Mouse (Mus musculus) cerebellum, postnatal 25 days (tissue): ENCODE measurements at regions not wholly inside any gene's neighbourhood (a gene's known extent, or its start where the extent isn't known, plus 50 kb on each side); places are given as distances from the start of the nearest gene placed in this dataset.

Source experiments
- DNase-seq, 2 experiments: peaks; one replicate each; pipeline ENCODE4 v3.0.0; 2021; ENCODE audit warnings: mixed read lengths in 2 of 2

- DNase-seq = no peak
These were observed 474.2 kb upstream of the A1bg start for GRCm38 (mm10) chr15:61397061-61397460.

- DNase-seq = no peak
These were observed 472.5 kb upstream of the A1bg start for GRCm38 (mm10) chr15:61395296-61395826.

GRCm38 (mm10) chr15:61380666-61381065 is 457.9 kb upstream of the A1bg start:
- no peak for DNase-seq

DNA sequence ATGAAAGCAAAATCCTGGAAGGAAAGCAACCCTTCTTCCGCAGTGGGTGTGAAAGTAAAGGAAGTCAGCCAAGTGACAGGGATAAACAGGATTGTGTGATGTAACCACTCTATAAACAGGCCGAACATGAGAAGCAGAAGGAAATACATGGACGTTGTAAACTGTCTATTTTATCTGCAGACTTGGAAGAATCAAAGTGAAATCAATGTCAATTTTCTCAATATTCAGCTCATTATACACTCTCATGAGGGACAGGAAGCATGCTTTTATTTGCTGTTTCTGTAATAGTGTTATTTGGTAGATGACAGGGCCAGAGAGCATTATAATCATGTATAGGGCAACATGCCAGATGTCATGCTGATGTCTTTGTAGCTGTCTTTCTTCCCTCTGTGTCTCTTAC is 443.5 kb upstream of the A1bg start:
- DNase-seq = peak in 1 of 2 experiments; percentile 3

DNA sequence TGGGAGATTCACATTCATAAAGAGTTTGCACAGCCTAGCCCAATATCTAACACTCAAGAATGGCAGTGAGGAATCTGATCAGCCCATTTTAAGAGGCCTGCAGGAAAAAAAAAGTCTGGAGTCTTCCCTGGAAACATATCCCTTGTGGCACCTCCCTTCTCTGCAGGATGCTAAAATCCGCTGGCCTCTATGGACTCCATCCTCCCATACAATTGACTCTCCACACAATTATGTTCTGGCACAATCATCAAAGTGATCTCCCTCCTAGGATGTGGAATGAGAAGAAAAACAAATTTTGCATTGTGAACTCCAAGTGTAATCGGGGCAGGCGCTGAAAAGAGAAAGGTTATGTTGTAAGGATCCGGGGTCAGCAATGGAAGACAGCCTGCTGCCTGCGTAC is 442.7 kb upstream of the A1bg start:
- DNase-seq = no peak

GRCm38 (mm10) chr15:61364461-61364860 is 441.6 kb upstream of the A1bg start:
- DNase-seq = no peak

GRCm38 (mm10) chr15:61361254-61361653 is 438.4 kb upstream of the A1bg start:
- no peak for DNase-seq

- DNase-seq = no peak
These were observed 432.5 kb upstream of the A1bg start for GRCm38 (mm10) chr15:61355344-61355743.

- no peak for DNase-seq
These were observed 429.0 kb upstream of the A1bg start for GRCm38 (mm10) chr15:61351729-61352342.

- no peak for DNase-seq
These were observed 422.3 kb upstream of the A1bg start for GRCm38 (mm10) chr15:61345101-61345500.

DNA sequence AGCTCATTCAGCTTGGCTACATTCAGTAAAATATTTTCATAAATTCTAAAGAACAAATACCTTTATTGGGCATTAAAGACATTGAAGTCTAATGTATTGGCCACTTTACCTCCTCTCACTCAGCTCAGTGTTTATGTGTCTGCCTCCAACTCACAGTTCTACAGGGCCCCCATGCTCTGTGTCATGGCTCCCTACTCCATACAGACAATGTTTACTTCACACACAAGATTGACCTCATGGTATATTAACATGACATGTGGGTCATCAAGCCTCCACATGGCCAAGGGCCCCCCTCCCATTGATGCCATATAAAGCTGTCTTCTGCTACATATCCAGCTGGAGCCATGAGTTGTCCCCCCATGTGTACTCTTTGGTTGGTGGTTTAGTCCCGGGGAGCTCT is 419.8 kb upstream of the A1bg start:
- DNase-seq = no peak

DNA sequence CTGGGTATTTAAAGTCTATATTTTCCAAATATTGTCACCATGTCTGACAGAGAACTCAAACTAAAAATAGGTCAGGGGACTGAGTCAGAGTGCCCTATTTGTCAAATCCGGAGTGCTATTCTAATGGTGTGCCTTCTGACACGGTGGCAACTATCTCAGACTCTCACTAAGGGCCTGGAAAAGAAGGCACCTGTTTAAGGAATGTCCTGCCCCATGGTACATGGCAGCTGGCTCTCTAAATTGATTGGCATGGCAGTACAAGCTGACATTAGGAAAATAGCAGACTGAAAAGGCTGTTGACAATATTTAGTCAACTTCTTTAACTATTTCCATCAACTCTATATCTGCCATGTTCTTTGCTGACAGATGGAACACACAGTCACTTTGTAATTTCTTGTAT is 405.1 kb upstream of the A1bg start:
- no peak for DNase-seq

DNA sequence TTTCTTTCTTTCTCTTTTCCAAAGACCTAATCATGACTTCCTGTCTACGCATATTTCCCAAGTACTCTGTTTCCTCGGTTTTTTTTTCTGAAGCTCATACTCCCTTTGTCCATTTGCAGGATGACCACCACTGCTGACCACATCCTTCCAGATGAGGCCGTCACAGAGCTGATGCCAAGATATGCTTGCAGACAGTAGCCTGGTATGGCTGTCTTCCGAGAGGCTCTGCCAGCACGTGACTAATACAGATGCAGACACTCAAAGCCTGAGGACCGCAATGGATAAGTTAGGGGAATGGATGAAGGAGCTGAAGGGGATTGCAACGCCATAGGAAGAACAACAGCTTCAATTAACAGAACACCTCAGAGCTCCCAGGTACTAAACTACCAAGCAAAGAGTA is 399.4 kb upstream of the A1bg start:
- DNase-seq = no peak

- DNase-seq = no peak
These were observed 386.8 kb upstream of the A1bg start for GRCm38 (mm10) chr15:61309452-61310165.

- DNase-seq = no peak
These were observed 386.1 kb upstream of the A1bg start for GRCm38 (mm10) chr15:61308936-61309335.

DNA sequence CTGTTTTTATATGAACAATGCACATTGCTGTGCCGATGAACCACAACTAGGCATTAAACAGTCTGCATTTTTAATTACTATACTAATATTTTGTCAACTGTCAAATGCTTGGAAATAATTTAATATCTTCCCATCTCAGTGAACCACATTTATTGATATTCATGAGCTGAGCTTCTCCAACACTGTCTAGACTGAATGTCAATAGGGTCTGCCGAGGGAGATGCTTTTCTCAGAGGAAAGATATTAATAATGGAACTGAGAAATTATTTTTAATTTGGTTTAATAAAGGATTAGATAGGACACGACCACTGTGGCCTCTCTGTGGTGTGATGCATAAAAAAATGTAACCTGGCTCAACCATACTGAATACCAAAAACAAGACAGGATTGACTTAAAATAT is 381.7 kb upstream of the A1bg start:
- DNase-seq = no peak

GRCm38 (mm10) chr15:61299796-61300195 is 377.0 kb upstream of the A1bg start:
- peak in 1 of 2 experiments; percentile 5 for DNase-seq

GRCm38 (mm10) chr15:61297447-61298208 is 374.8 kb upstream of the A1bg start:
- DNase-seq = no peak

DNA sequence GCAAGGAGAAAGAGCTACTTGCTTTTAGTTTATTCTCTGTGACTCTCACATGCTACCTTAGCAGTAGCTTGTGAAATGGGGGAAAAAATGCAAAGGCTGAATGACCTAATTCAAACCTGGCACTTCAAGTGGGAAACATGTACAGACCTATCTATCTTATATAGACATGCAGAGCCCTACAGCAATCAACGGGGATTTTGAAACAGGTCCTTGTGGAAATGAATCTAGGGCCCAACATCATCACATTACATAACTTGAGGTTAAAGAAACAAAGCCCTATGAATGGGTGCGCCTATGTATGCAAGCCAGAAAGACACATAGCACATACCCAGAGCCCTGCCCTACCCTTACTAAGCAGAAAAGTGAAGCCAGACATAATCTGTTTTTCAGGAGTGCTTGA is 371.8 kb upstream of the A1bg start:
- DNase-seq = no peak

DNA sequence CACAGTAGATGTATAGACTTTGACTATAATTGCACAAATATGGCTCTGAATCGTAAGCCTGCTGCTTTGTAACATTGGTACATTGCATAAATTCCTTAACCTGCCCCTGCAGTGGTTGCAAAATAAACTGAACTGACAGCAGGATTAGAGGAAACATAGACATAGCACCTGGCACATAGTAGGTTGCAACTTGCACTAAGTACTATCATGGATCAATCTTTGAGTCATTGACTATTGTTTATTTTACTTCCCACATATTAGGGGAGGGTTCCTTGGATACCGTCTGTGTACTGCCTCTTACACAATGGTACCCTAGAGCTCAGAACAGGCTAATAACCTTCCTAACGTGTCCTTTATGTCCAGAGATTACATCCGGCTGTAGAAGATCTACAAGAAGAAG is 371.3 kb upstream of the A1bg start:
- DNase-seq = no peak

GRCm38 (mm10) chr15:61268766-61269165 is 346.0 kb upstream of the A1bg start:
- no peak for DNase-seq

GRCm38 (mm10) chr15:61259047-61259446 is 336.2 kb upstream of the A1bg start:
- no peak for DNase-seq

GRCm38 (mm10) chr15:61244511-61244910 is 321.7 kb upstream of the A1bg start:
- DNase-seq = no peak
